Mouse (Mus musculus): Measurements from ENCODE around the gene Cct3.

- no peak for TF ChIP-seq CTCF (conservative IDR thresholded peaks at IDR 0.05; ENCODE audit: low read length)
- TF ChIP-seq NANOG (IDR thresholded peaks at IDR 0.05; ENCODE audit: borderline replicate concordance, low read length) = no peak
These were observed 16.9 kb upstream of the Cct3 start for GRCm38 (mm10) chr3:88280035-88280434.

All from E14TG2a.4 (cell line).